Mouse (Mus musculus) embryonic facial prominence, embryonic 11.5 days (tissue): ENCODE measurements around the gene Doc2b. TPM values are rescaled to one million over a fixed set of nuclear protein-coding genes. Genes with fewer than 3 reads are reported as not detected.

ENCODE experiments used
- ATAC-seq: fragments of 200-750 bp; cut with Nextera tagmentation; replicated peaks from 2 replicates; pipeline ENCODE4 v1.8.0; 2017; ENCODE audit warnings: low read depth; ENCODE audit not compliant: insufficient number of reproducible peaks, low FRiP score, low TSS enrichment
- DNase-seq: peaks from one replicate; pipeline ENCODE4 v3.0.0-alpha.2; 2015; ENCODE audit warnings: low spot score
- H3K27ac ChIP-seq: fragments of 300-500 bp; sonication (generic); replicated peaks from 2 replicates; pipeline ENCODE4 v1.5.1; 2014; ENCODE audit warnings: mild to moderate bottlenecking, low read depth, low read length, control low read depth
- H3K27me3 ChIP-seq: fragments of 300-500 bp; sonication (generic); 2 replicates; pipeline ENCODE4 v1.6.1; 2014; ENCODE audit warnings: mild to moderate bottlenecking, low read length, moderate library complexity, mixed read lengths; ENCODE audit not compliant: control insufficient read depth, insufficient read depth
- H3K36me3 ChIP-seq: fragments of 300-500 bp; sonication (generic); replicated peaks from 2 replicates; pipeline ENCODE4 v1.6.1; 2014; ENCODE audit warnings: low read depth, mild to moderate bottlenecking, low read length, moderate library complexity, mixed read lengths; ENCODE audit not compliant: control insufficient read depth, insufficient read depth
- H3K4me1 ChIP-seq: fragments of 300-500 bp; sonication (generic); 2 replicates; pipeline ENCODE4 v1.6.1; 2014; ENCODE audit warnings: low read length, mixed read lengths; ENCODE audit not compliant: control insufficient read depth, insufficient read depth
- H3K4me2 ChIP-seq: fragments of 300-500 bp; sonication (generic); 2 replicates; pipeline ENCODE4 v1.6.1; 2014; ENCODE audit warnings: low read depth, mild to moderate bottlenecking, control low read depth, low read length, moderate library complexity
- H3K4me3 ChIP-seq: fragments of 300-500 bp; sonication (generic); 2 replicates; pipeline ENCODE4 v1.5.1; 2014; ENCODE audit warnings: low read depth, low read length, control low read depth
- H3K9ac ChIP-seq: fragments of 300-500 bp; sonication (generic); replicated peaks from 2 replicates; pipeline ENCODE4 v1.6.1; 2014; ENCODE audit warnings: mild to moderate bottlenecking, control low read depth, low read length
- H3K9me3 ChIP-seq: fragments of 300-500 bp; sonication (generic); replicated peaks from 2 replicates; pipeline ENCODE4 v1.6.1; 2016; ENCODE audit warnings: mild to moderate bottlenecking, low read length, inconsistent platforms, mixed read lengths; ENCODE audit not compliant: control insufficient read depth
- WGBS: fragments of 180-500 bp; shearing (Covaris S2); extraction: QIAGEN DNeasy Blood & Tissue Kit; methylation state at CpG from one replicate; pipeline ENCODE4 v1.1.7; 2014; 5-methylcytosine and 5-hydroxymethylcytosine counted together
- polyA plus RNA-seq: library from polyadenylated mRNA; unstranded; fragments of >200 nt; fragmentation: Nextera tagmentation; extraction: Ambion mirVana; gene quantifications from 2 replicates; pipeline ENCODE4 v1.2.1, GENCODE M21; 2014

The Doc2b gene
- polyA plus RNA-seq, 1 experiment from 2014 or later, result 0.74 TPM

DNA sequence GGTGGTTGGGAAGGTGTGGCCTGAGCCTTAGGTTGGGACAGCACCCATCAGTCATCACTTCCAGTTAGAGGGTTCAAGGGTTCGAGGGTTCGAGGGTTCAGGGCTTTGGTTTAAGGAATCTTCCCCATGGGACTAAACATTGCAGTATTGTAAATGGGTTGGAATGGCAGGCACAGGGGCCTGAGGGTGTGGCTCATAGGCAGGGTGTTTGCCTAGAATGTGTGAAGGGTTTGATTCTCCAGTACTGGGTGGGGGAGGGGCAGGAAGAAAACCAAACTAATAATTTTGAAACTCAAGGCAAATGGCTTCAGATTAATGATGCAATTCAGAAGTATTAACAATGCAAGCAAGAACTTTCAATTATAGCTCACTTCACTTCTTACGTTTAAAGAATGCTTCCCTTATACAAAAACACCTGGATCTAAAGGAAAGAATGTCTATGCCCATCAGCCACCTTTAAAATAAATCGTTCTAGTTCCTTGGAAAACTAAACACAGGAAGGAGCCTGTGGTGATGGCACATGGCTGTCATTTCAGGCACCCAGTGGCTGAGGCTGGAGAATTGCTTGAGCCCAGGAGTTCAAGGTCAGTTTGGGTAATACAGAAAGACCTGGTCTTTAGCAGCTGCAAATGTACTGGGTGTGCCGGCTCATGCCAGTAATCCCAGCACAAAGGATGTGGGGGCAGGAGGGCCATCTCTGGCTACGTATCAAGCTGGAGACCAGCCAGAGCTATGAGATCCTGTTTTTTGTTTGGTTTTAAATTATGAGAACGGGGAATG lies 6.1 kb upstream of the Doc2b start:
- Histone ChIP-seq H3K4me3 (no peak overlapping the region), H3K27ac (no peak overlapping the region), H3K36me3 (no peaks in the 10 kb centered on the region), H3K4me2 (no peak overlapping the region), H3K27me3 (0 out of 2 replicates have a peak, but pooled peaks cover 2% of the 10 kb centered on the region), H3K4me1 (no peaks in the 10 kb centered on the region), H3K9me3 (no peaks in the 10 kb centered on the region), H3K9ac (no peak overlapping the region)
- ATAC-seq (no peak), DNase-seq (no peak)
- WGBS, result 83% methylated on average over 7 of the region's 7 CpGs

DNA sequence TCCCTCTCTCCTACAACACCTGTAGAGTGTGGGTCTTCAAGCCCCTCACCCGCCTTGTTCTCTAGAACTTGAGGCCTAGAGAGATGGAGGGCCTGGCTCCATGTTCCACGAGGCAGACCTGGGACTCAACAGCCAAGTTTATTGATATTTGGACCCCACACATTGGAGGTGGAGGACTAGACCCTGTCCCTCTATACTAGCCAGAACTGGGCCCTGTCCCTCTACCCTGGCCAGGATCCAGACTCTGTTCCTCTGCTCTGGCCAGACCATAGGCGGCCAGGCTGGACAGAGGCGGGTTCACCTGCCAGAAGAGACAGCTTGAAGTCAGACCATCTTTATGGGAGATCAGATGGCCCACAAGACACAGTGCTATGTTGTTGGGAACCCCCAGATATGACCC lies 5.5 kb upstream of the Doc2b start:
- Histone ChIP-seq H3K27ac (no peak overlapping the region), H3K4me2 (no peak overlapping the region), H3K27me3 (peaks cover 6% of the 10 kb centered on the region), H3K4me1 (no peaks in the 10 kb centered on the region), H3K36me3 (no peaks in the 10 kb centered on the region), H3K9me3 (no peaks in the 10 kb centered on the region), H3K9ac (no peak overlapping the region), H3K4me3 (no peak overlapping the region)
- DNase-seq (no peak), ATAC-seq (no peak)
- WGBS, result 86% methylated on average over 4 of the region's 4 CpGs

DNA sequence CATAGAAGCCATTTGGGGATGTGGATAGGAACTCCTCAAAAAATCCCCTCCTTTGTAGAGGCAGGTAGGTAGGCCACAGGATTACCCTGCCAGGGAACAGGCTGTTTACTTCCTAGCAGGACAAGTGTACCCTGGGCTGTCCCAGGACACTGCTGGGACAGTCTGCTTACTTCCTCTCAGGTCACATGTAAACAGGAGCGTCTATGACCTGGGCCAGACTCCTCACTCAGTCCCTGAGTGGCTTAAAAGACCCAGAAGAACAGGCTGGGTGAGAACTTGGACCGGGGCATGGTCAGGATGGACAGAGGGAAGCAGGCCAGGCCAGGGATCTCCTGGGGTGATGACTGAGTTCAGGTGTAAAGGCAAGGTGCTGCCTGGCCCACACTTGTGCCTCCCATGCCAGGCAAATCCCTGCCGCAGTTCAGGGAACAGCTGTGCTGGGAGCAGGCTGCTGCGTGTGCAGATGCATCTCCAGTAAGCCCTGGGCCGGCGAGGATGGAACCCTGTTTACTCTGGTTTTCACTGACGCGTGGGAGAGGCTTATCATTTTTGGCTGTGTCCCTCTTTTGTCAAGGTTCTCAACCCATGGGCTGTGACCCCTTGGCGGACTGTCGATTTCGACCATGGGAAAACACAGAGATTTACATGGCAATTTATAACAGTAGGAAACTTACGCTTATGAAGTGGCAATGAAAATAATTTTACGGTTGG lies 842 bp upstream of the Doc2b start:
- H3K9ac ChIP-seq, result no peak overlapping the region; the same call in 1 of the 2 replicates
- 64% methylated on average over 13 of the region's 13 CpGs for WGBS
- ATAC-seq (no peak), DNase-seq (no peak)
- H3K27ac ChIP-seq, result no peak overlapping the region
- no peaks in the 10 kb centered on the region for H3K36me3 ChIP-seq
- peak overlapping the region; percentile 41; the same call in 1 of the 2 replicates for H3K4me3 ChIP-seq
- peaks cover 42% of the 10 kb centered on the region for H3K27me3 ChIP-seq
- peaks cover 5% of the 10 kb centered on the region for H3K4me1 ChIP-seq
- no peaks in the 10 kb centered on the region for H3K9me3 ChIP-seq
- no peak overlapping the region for H3K4me2 ChIP-seq

DNA sequence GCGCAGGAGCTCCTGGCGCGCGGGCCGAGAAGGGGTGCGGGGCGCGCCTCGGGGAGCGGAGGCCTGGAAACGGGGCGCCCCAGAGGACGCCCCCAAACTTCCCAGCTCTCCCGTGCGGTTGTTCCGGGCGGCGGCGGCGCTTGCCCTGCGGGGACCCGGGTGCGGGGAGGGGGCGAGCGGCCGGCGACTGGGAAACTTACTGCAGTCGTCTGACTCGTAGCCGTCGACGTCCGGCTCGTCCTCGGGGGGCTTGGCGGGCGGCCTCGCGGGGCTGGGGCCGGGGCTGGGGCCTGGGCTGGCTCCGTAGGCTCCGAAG lies 570 bp downstream of the Doc2b start:
- H3K4me2 ChIP-seq, result peak overlapping the region; percentile 65
- 4% methylated on average over 14 of the region's 42 CpGs for WGBS
- H3K9me3 ChIP-seq, result no peaks in the 10 kb centered on the region
- H3K27me3 ChIP-seq, result peaks cover 42% of the 10 kb centered on the region
- H3K36me3 ChIP-seq, result no peaks in the 10 kb centered on the region
- H3K4me1 ChIP-seq, result peaks cover 5% of the 10 kb centered on the region
- peak overlapping the region; percentile 41 for H3K4me3 ChIP-seq
- no peak for DNase-seq
- H3K27ac ChIP-seq, result no peak overlapping the region
- H3K9ac ChIP-seq, result peak overlapping the region; percentile 60
- ATAC-seq, result no peak

DNA sequence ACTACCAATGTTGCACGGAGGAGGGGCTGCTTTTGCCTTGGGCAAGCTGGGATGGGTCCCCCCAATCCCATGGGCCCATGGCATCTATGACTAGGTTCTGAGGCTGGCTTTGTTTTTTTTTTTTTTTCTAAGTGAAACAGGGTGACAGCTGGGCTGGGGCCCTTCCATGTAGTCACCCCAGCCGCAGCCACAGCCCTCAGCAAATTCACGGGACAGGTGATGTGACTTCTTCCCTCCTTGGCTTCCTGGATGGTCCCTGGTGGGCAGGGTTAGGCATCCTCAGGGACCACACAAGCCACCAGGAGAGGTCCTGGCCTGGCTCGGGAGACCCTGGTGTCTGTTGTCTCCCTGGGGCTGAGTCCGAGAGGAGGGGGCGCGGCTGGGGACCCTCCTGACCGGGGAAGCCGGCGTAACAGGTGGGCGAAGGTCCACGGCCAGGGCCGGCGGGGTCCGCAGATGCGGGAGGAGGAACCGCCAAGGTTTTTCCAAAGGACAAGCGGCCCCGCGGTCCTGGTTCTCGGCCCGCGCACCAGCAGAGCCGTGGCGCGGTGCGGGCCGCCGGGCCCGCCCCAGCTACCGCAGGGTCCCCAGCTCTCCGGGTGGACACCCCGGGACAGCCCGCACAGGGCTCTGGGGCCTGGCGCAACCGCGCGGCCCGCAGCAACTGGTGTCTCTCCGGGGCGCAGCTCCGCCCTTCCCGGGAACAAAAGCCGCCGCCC lies 1.1 kb downstream of the Doc2b start:
- WGBS, result 5% methylated on average over 40 of the region's 45 CpGs
- DNase-seq (peak; percentile 29), ATAC-seq (no peak)
- Histone ChIP-seq H3K9me3 (no peaks in the 10 kb centered on the region), H3K36me3 (no peaks in the 10 kb centered on the region), H3K9ac (peak overlapping the region; percentile 60), H3K4me1 (peaks cover 5% of the 10 kb centered on the region), H3K27ac (no peak overlapping the region), H3K27me3 (peaks cover 42% of the 10 kb centered on the region), H3K4me3 (peak overlapping the region; percentile 41), H3K4me2 (peak overlapping the region; percentile 65)

DNA sequence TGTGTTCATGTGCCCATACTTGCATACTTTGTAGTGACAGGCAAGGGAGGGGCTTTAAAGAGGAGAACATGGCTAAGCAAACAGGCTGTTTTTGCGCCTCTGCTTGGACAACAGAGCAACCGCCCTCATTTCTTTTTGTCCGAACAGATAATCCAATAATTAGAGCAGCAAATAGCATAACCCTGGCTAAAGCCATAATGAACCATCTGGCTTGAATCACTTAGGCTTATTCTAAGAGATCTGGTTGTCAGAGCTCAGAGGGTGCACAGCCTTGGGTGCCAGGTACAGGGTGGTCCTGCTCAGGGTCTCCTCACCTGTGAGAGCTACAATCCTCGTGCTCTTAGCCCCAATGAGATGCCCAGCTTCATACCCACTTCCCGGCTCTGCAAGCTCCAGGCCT lies 2.5 kb downstream of the Doc2b start:
- peaks cover 5% of the 10 kb centered on the region for H3K4me1 ChIP-seq
- ATAC-seq, result no peak
- H3K9ac ChIP-seq, result no peak overlapping the region
- DNase-seq, result no peak
- H3K27ac ChIP-seq, result no peak overlapping the region
- 60% methylated on average over 5 of the region's 5 CpGs for WGBS
- H3K36me3 ChIP-seq, result no peaks in the 10 kb centered on the region
- no peaks in the 10 kb centered on the region for H3K9me3 ChIP-seq
- peaks cover 42% of the 10 kb centered on the region for H3K27me3 ChIP-seq
- H3K4me2 ChIP-seq, result no peak overlapping the region
- no peak overlapping the region for H3K4me3 ChIP-seq

DNA sequence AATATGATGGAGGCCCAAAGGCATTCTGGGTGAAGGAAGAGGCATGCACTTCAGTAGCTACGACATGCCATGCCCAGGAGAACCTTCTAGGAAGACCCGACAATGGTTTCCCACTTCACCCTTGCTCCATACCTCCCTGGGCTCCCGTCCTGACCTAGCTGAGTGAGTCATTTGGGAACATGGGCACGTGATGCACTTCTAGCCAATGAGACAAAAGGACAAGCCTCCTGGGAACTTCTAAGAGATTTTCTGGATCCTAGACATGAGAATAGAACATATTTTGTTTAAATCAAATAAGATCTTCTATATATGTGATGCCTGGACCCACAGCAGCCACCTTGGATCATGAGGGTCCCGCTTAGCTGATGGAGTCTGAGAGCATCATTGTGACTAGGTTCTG lies 3.3 kb downstream of the Doc2b start:
- no peaks in the 10 kb centered on the region for H3K9me3 ChIP-seq
- DNase-seq (no peak), ATAC-seq (no peak)
- 73% methylated on average over 5 of the region's 5 CpGs for WGBS
- peaks cover 5% of the 10 kb centered on the region for H3K4me1 ChIP-seq
- H3K4me2 ChIP-seq, result no peak overlapping the region
- peaks cover 42% of the 10 kb centered on the region for H3K27me3 ChIP-seq
- no peak overlapping the region for H3K27ac ChIP-seq
- H3K36me3 ChIP-seq, result no peaks in the 10 kb centered on the region
- H3K9ac ChIP-seq, result no peak overlapping the region
- no peak overlapping the region for H3K4me3 ChIP-seq

DNA sequence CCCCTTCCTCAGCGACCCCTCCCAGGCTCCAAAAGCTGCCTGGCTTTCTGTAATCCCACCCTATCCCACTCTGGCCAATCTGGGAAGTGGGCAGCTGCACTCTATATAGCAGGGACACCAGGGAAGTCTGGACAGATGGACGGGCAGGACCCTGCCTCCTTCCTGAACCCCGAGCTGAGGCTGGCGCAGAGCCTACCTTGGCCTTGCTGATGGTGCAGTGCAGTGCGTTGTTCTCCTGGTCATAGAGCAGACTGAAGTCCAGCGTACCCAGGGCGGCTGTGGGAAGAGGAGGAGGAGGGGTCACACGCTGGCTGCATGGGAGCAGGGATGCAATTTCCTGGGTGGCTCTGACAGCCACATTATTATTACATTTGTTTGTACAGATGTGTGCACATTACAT lies 10.0 kb downstream of the Doc2b start:
- Histone ChIP-seq H3K9me3 (no peaks in the 10 kb centered on the region), H3K9ac (no peak overlapping the region), H3K27me3 (no peaks in the 10 kb centered on the region), H3K4me1 (no peaks in the 10 kb centered on the region), H3K27ac (no peak overlapping the region), H3K36me3 (no peaks in the 10 kb centered on the region), H3K4me2 (no peak overlapping the region), H3K4me3 (no peak overlapping the region)
- WGBS, result 74% methylated on average over 8 of the region's 8 CpGs
- no peak for ATAC-seq
- DNase-seq, result no peak
